In genomic region chr7:141195754-141196153, GRCm38 (mm10) we compare ENCODE assay signal across 16 mouse cellular contexts. TPM values are rescaled to one million over a fixed set of nuclear protein-coding genes. Genes with fewer than 3 reads are reported as not detected.
DNase-seq lines count a peak whose midpoint lies in the region; ATAC-seq and TF ChIP-seq lines count a peak whose summit lies in the region.
"Had no signal": no experiment of that assay in that cellular context is flagged by ENCODE, and none has a peak within 500 bp of the region (broad histone marks: within the 10 kb centered on the region; RNA-seq: fewer than 3 reads in every experiment).

No protein-coding gene starts in this region.

- peaks cover 59% of the 10 kb centered on the region for H3K36me3 ChIP-seq in erythroblast, embryonic 14.5 days (ENCODE audit: control insufficient read depth)
- peaks cover 19% of the 10 kb centered on the region for H3K36me3 ChIP-seq in kidney, embryonic 15.5 days
- H3K36me3 ChIP-seq in kidney, adult 2 months (ENCODE audit: control insufficient read depth, insufficient read depth, low read length) = peaks cover 2% of the 10 kb centered on the region; the same call in 1 of the 2 replicates
- peaks cover 17% of the 10 kb centered on the region for H3K36me3 ChIP-seq in embryonic facial prominence, embryonic 15.5 days
- 0 out of 2 replicates have a peak, but pooled peaks cover 5% of the 10 kb centered on the region for H3K36me3 ChIP-seq in midbrain, embryonic 15.5 days (replicated peaks)

- peak overlapping the region; percentile 94 for H3K4me2 ChIP-seq in kidney, embryonic 15.5 days
- peak overlapping the region; percentile 95; the same call in 1 of the 2 replicates for H3K4me2 ChIP-seq in embryonic facial prominence, embryonic 15.5 days (replicated peaks)
- peak overlapping the region; percentile 95; the same call in 1 of the 2 replicates for H3K4me2 ChIP-seq in midbrain, embryonic 15.5 days

- H3K9ac ChIP-seq in kidney, embryonic 15.5 days = no peak overlapping the region
- no peak overlapping the region for H3K9ac ChIP-seq in embryonic facial prominence, embryonic 15.5 days
- no peak overlapping the region for H3K9ac ChIP-seq in midbrain, embryonic 15.5 days

- no peaks in the 10 kb centered on the region for H3K27me3 ChIP-seq in erythroblast, embryonic 14.5 days (ENCODE audit: control insufficient read depth)
- no peaks in the 10 kb centered on the region for H3K27me3 ChIP-seq in kidney, embryonic 15.5 days
- no peaks in the 10 kb centered on the region for H3K27me3 ChIP-seq in kidney, adult 2 months (replicated peaks; ENCODE audit: control insufficient read depth, insufficient read depth, low read length)
- H3K27me3 ChIP-seq in embryonic facial prominence, embryonic 15.5 days = no peaks in the 10 kb centered on the region
- H3K27me3 ChIP-seq in midbrain, embryonic 15.5 days (replicated peaks) = no peaks in the 10 kb centered on the region

- H3K4me3 ChIP-seq in erythroblast, embryonic 14.5 days (replicated peaks) = peak overlapping the region; percentile 78
- peak overlapping the region; percentile 95 for H3K4me3 ChIP-seq in kidney, embryonic 15.5 days (replicated peaks)
- H3K4me3 ChIP-seq in kidney, adult 2 months (ENCODE audit: insufficient read depth, low read depth, low read length) = no peak overlapping the region
- H3K4me3 ChIP-seq in embryonic facial prominence, embryonic 15.5 days (replicated peaks) = no peak overlapping the region
- no peak overlapping the region for H3K4me3 ChIP-seq in midbrain, embryonic 15.5 days

- no peaks in the 10 kb centered on the region for H3K9me3 ChIP-seq in erythroblast, embryonic 14.5 days (ENCODE audit: control insufficient read depth, low read length)
- no peaks in the 10 kb centered on the region for H3K9me3 ChIP-seq in kidney, embryonic 15.5 days (replicated peaks)
- H3K9me3 ChIP-seq in embryonic facial prominence, embryonic 15.5 days (replicated peaks) = no peaks in the 10 kb centered on the region
- H3K9me3 ChIP-seq in midbrain, embryonic 15.5 days = no peaks in the 10 kb centered on the region
- H3K9me3 ChIP-seq: G1E had no signal

- 89% methylated on average over 2 of the region's 2 CpGs for WGBS in kidney, embryonic 15.5 days
- WGBS in kidney, adult 2 months = 93% methylated on average over 2 of the region's 2 CpGs
- 91% methylated on average over 2 of the region's 2 CpGs for WGBS in embryonic facial prominence, embryonic 15.5 days
- WGBS in midbrain, embryonic 15.5 days = 93% methylated on average over 2 of the region's 2 CpGs

- no peak for TF ChIP-seq POLR2A in kidney, adult 2 months (IDR thresholded peaks at IDR 0.05; ENCODE audit: low read depth, low read length)

- TF ChIP-seq CTCF in kidney, adult 2 months (conservative IDR thresholded peaks at IDR 0.05; ENCODE audit: insufficient read depth, insufficient read length, low read depth, low read length) = no peak

- peaks cover 95% of the 10 kb centered on the region for H3K4me1 ChIP-seq in erythroblast, embryonic 14.5 days (ENCODE audit: control insufficient read depth)
- H3K4me1 ChIP-seq in kidney, embryonic 15.5 days = peaks cover 32% of the 10 kb centered on the region
- H3K4me1 ChIP-seq in kidney, adult 2 months (ENCODE audit: control insufficient read depth, insufficient read depth, low read length) = peaks cover 8% of the 10 kb centered on the region; the same call in 1 of the 2 replicates
- H3K4me1 ChIP-seq in embryonic facial prominence, embryonic 15.5 days = peaks cover 40% of the 10 kb centered on the region
- H3K4me1 ChIP-seq in midbrain, embryonic 15.5 days = peaks cover 34% of the 10 kb centered on the region

- no peak for DNase-seq in kidney, adult 2 months
- no peak for DNase-seq in right cerebral cortex, adult 2 months (ENCODE audit: low spot score in 2 of 2)
- no peak for DNase-seq in thymus, postnatal 10 days (ENCODE audit: low spot score in 2 of 2)
- DNase-seq: cerebellum, adult 18-20 months; embryo, embryonic 11 days; heart, adult 2 months; heart, postnatal 4 days; kidney, postnatal 14 days had no signal

- no peak for ATAC-seq in erythroblast, adult 5-6 weeks (replicated peaks; ENCODE audit: low FRiP score, poor library complexity, severe bottlenecking)
- no peak for ATAC-seq in kidney, embryonic 15.5 days (replicated peaks; ENCODE audit: low FRiP score)
- no peak for ATAC-seq in embryonic facial prominence, embryonic 15.5 days (ENCODE audit: insufficient number of reproducible peaks, low FRiP score, low TSS enrichment, low read depth)
- ATAC-seq in midbrain, embryonic 15.5 days (replicated peaks) = no peak
- ATAC-seq: lung, postnatal 0 days had no signal

- peak overlapping the region; percentile 84; the same call in 1 of the 2 replicates for H3K27ac ChIP-seq in kidney, embryonic 15.5 days
- no peak overlapping the region for H3K27ac ChIP-seq in kidney, adult 2 months (ENCODE audit: insufficient read depth, low read depth, low read length)
- no peak overlapping the region for H3K27ac ChIP-seq in embryonic facial prominence, embryonic 15.5 days (replicated peaks)
- no peak overlapping the region for H3K27ac ChIP-seq in midbrain, embryonic 15.5 days
- H3K27ac ChIP-seq: heart, adult 2 months had no signal

RNA-seq across cellular contexts. Expression of gene Lrrc56, which starts 1.8 kb away (rescaled TPM):
- 19.2 and 22.6 TPM in 2 replicates for polyA plus RNA-seq in erythroblast, embryonic 14.5 days (2012)
- 2.1 TPM in 1 of 2 replicates, not detected in the other for total RNA-seq in erythroblast, adult 5-6 weeks (2015; ENCODE audit: low replicate concordance)
- 0.94 and 1.8 TPM in 2 replicates for total RNA-seq in erythroblast, adult 5-6 weeks (2017; ENCODE audit: low replicate concordance)
- polyA plus RNA-seq in kidney, embryonic 15.5 days (2015; fragmentation: Nextera tagmentation; extraction: Ambion mirVana) = 10.3 and 13.9 TPM in 2 replicates
- polyA plus RNA-seq in kidney, adult 2 months (2012; rRNA removed) = 9.6 and 13.5 TPM in 2 replicates
- polyA plus RNA-seq in embryonic facial prominence, embryonic 15.5 days (2015; fragmentation: Nextera tagmentation; extraction: Ambion mirVana) = 11.2 and 14.7 TPM in 2 replicates
- polyA plus RNA-seq in midbrain, embryonic 15.5 days (2015; fragmentation: Nextera tagmentation; extraction: Ambion mirVana) = 12.8 and 13.8 TPM in 2 replicates

RNA-seq across cellular contexts. Expression of gene Hras, which starts 1.9 kb away (rescaled TPM):
- polyA plus RNA-seq in erythroblast, embryonic 14.5 days (2012) = 34.0 and 43.9 TPM in 2 replicates
- 3.8 and 24.9 TPM in 2 replicates for total RNA-seq in erythroblast, adult 5-6 weeks (2015; ENCODE audit: low replicate concordance)
- 11.4 and 20.8 TPM in 2 replicates for total RNA-seq in erythroblast, adult 5-6 weeks (2017; ENCODE audit: low replicate concordance)
- polyA plus RNA-seq in kidney, embryonic 15.5 days (2015; fragmentation: Nextera tagmentation; extraction: Ambion mirVana) = 92.1 and 98.0 TPM in 2 replicates
- 93.5 and 96.0 TPM in 2 replicates for polyA plus RNA-seq in kidney, adult 2 months (2012; rRNA removed)
- polyA plus RNA-seq in embryonic facial prominence, embryonic 15.5 days (2015; fragmentation: Nextera tagmentation; extraction: Ambion mirVana) = 180 and 183 TPM in 2 replicates
- polyA plus RNA-seq in midbrain, embryonic 15.5 days (2015; fragmentation: Nextera tagmentation; extraction: Ambion mirVana) = 181 and 195 TPM in 2 replicates

RNA-seq across cellular contexts. Expression of gene Lmntd2, which starts 18.1 kb away (rescaled TPM):
- 0.28 and 0.51 TPM in 2 replicates for polyA plus RNA-seq in erythroblast, embryonic 14.5 days (2012)
- total RNA-seq in erythroblast, adult 5-6 weeks (2015; ENCODE audit: low replicate concordance) = not detected in 2 replicates
- 0.17 and 1.7 TPM in 2 replicates for total RNA-seq in erythroblast, adult 5-6 weeks (2017; ENCODE audit: low replicate concordance)
- 3.4 and 3.5 TPM in 2 replicates for polyA plus RNA-seq in kidney, embryonic 15.5 days (2015; fragmentation: Nextera tagmentation; extraction: Ambion mirVana)
- polyA plus RNA-seq in kidney, adult 2 months (2012; rRNA removed) = 5.7 and 6.0 TPM in 2 replicates
- 2.3 and 3.6 TPM in 2 replicates for polyA plus RNA-seq in embryonic facial prominence, embryonic 15.5 days (2015; fragmentation: Nextera tagmentation; extraction: Ambion mirVana)
- 0.87 and 1.4 TPM in 2 replicates for polyA plus RNA-seq in midbrain, embryonic 15.5 days (2015; fragmentation: Nextera tagmentation; extraction: Ambion mirVana)
- total RNA-seq: heart, adult 2 months; heart, postnatal 4 days; monocyte, adult 5-6 weeks had no signal

RNA-seq across cellular contexts. Expression of gene Rassf7, which starts 19.9 kb away (rescaled TPM):
- 7.3 and 10.7 TPM in 2 replicates for polyA plus RNA-seq in erythroblast, embryonic 14.5 days (2012)
- 1.7 and 6.0 TPM in 2 replicates for total RNA-seq in erythroblast, adult 5-6 weeks (2015; ENCODE audit: low replicate concordance)
- 3.9 and 12.2 TPM in 2 replicates for total RNA-seq in erythroblast, adult 5-6 weeks (2017; ENCODE audit: low replicate concordance)
- polyA plus RNA-seq in kidney, embryonic 15.5 days (2015; fragmentation: Nextera tagmentation; extraction: Ambion mirVana) = 57.5 and 66.9 TPM in 2 replicates
- 59.1 and 72.2 TPM in 2 replicates for polyA plus RNA-seq in kidney, adult 2 months (2012; rRNA removed)
- polyA plus RNA-seq in embryonic facial prominence, embryonic 15.5 days (2015; fragmentation: Nextera tagmentation; extraction: Ambion mirVana) = 55.3 and 56.3 TPM in 2 replicates
- polyA plus RNA-seq in midbrain, embryonic 15.5 days (2015; fragmentation: Nextera tagmentation; extraction: Ambion mirVana) = 24.0 and 26.3 TPM in 2 replicates

RNA-seq across cellular contexts. Expression of gene Rnh1, which starts 23.1 kb away (rescaled TPM):
- polyA plus RNA-seq in erythroblast, embryonic 14.5 days (2012) = 0.48 and 1.5 TPM in 2 replicates
- 11.9 and 13.8 TPM in 2 replicates for total RNA-seq in erythroblast, adult 5-6 weeks (2015; ENCODE audit: low replicate concordance)
- total RNA-seq in erythroblast, adult 5-6 weeks (2017; ENCODE audit: low replicate concordance) = 15.1 and 15.7 TPM in 2 replicates
- polyA plus RNA-seq in kidney, embryonic 15.5 days (2015; fragmentation: Nextera tagmentation; extraction: Ambion mirVana) = 115 and 122 TPM in 2 replicates
- polyA plus RNA-seq in kidney, adult 2 months (2012; rRNA removed) = 159 and 190 TPM in 2 replicates
- 210 and 216 TPM in 2 replicates for polyA plus RNA-seq in embryonic facial prominence, embryonic 15.5 days (2015; fragmentation: Nextera tagmentation; extraction: Ambion mirVana)
- polyA plus RNA-seq in midbrain, embryonic 15.5 days (2015; fragmentation: Nextera tagmentation; extraction: Ambion mirVana) = 40.6 and 44.4 TPM in 2 replicates

Comparison
In these comparisons a context has a peak if more than half of its experiments do, and no peak if none do; other contexts are left out.
1. H3K4me3 ChIP-seq: peak in erythroblast, embryonic 14.5 days (single experiment) and kidney, embryonic 15.5 days (single experiment); none in kidney, adult 2 months (single experiment), embryonic facial prominence, embryonic 15.5 days (single experiment) and midbrain, embryonic 15.5 days (single experiment).
2. Peak in every context shown above with its lines, with median percentiles within 50 percentile points of each other: H3K4me2 ChIP-seq.